Mouse (Mus musculus): Measurements from ENCODE around the gene Ano9. TPM values are rescaled to one million over a fixed set of nuclear protein-coding genes. Genes with fewer than 3 reads are reported as not detected.

The Ano9 gene
- 0.53 and 0.69 TPM in 2 replicates for polyA plus RNA-seq (2016; fragmentation: Nextera tagmentation; extraction: Ambion mirVana)

DNA sequence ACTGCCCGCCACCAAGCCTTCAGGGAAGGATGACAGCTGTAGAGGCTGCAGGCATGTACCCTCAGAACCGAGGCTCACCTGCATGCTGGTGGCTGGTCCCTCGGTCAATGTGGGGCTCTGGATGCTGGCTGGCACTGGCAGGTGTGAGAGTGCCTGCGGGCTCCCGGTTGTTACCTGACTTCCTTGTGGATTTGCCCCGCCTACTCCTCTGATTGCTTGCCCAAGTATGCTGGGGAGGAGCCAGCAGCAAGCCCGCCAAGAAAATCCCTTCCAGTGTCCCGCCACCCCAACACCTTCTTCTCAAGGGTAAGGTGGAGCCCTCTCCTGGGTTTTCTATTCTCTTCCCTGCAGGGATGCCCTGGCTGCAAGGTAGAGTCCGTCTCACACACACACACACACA, at the start of gene Ano9:
Gene Ano9 (minus strand): TSS at position 171 of the 400 bp plus-strand sequence.
- peak within 1 kb of the TSS; percentile 19 for H3K4me3 ChIP-seq
- H3K4me1 ChIP-seq: peaks cover 9% of the 10 kb centered on the region
- no peak within 1 kb of the TSS for H3K27ac ChIP-seq
- peaks cover 27% of the 10 kb centered on the region for H3K27me3 ChIP-seq (ENCODE audit: poor library complexity, severe bottlenecking)
- no peaks in the 10 kb centered on the region for H3K9me3 ChIP-seq
- no peak for DNase-seq (ENCODE audit: extremely low spot score, low spot score)
- WGBS: 10% methylated on average over 9 of the region's 9 CpGs
- H3K36me3 ChIP-seq (replicated peaks): no peaks in the 10 kb centered on the region

DNA sequence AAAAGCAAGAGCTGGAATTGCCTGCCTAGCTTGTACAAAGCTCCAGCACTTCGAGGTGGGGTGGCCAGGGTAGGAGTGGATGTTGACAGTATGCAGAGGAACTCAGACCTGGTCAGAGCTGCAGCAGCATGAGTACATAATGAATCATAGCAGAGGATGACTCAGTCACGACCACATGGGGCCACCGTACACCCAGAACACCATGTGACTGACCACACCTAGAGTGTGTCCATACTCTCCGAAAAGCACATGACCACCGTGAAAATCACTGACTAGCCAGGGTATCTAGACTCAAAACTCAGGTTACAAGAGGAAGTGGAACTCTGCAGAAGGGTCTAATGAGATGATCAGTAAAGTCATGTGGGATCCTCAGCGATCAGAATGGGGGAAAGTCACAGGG, 47.2 kb upstream of the Ano9 start:
- H3K27ac ChIP-seq: no peak overlapping the region
- H3K4me1 ChIP-seq: peaks cover 22% of the 10 kb centered on the region
- 0 out of 2 replicates have a peak, but pooled peaks cover 9% of the 10 kb centered on the region for H3K27me3 ChIP-seq (ENCODE audit: poor library complexity, severe bottlenecking)
- no peak for DNase-seq (ENCODE audit: extremely low spot score, low spot score)
- H3K4me3 ChIP-seq: no peak overlapping the region
- peaks cover 62% of the 10 kb centered on the region for H3K36me3 ChIP-seq (replicated peaks)
- no peaks in the 10 kb centered on the region for H3K9me3 ChIP-seq
- 86% methylated on average over 6 of the region's 6 CpGs for WGBS

DNA sequence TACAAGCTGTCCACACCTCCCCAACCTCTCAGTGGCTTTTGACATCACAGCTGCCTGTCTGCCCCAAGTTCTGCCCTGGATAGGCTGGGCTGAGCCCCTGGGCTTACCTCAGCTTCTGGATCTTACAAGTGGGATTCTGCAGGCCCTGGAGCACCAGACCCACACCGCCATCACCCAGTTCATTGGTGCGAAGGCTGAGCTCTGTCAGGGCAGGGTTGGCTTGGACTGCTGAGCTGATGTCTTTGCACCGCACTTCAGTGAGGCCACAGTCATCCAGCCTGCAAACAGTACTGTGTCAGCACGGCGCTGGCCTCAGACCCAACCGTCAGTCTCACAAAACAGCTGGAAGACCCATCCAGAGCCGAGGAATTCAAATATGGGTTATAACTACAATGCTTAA, 46.8 kb upstream of the Ano9 start:
- H3K9me3 ChIP-seq: no peaks in the 10 kb centered on the region
- H3K27ac ChIP-seq: no peak overlapping the region
- H3K4me1 ChIP-seq: peaks cover 22% of the 10 kb centered on the region
- H3K36me3 ChIP-seq (replicated peaks): peaks cover 66% of the 10 kb centered on the region
- no peak for DNase-seq (ENCODE audit: extremely low spot score, low spot score)
- 0 out of 2 replicates have a peak, but pooled peaks cover 5% of the 10 kb centered on the region for H3K27me3 ChIP-seq (ENCODE audit: poor library complexity, severe bottlenecking)
- 93% methylated on average over 7 of the region's 7 CpGs for WGBS
- H3K4me3 ChIP-seq: no peak overlapping the region

DNA sequence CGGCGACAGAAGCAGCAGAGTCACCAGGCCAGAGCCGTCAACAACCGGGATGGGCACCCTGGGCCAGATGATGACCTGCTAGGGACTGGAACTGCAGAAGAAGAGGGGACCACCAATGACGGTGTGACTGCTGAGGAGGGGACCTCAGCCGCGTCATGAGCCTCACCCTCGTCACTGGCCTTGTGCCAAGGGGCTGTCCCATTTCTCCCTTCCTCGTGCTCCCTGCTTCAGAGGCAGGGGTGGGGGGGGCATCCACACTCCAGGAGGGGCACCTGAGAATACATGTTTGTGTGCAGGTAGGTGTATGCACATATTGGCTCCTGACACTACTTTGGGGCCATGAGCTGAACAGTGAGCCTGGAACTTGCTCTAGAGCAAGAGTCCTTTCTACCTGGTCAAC, 37.8 kb upstream of the Ano9 start:
- Histone ChIP-seq H3K36me3 (replicated peaks) (peaks cover 90% of the 10 kb centered on the region), H3K4me1 (no peaks in the 10 kb centered on the region), H3K27ac (no peak overlapping the region), H3K9me3 (no peaks in the 10 kb centered on the region), H3K4me3 (no peak overlapping the region), H3K27me3 (ENCODE audit: poor library complexity, severe bottlenecking) (no peaks in the 10 kb centered on the region)
- 95% methylated on average over 9 of the region's 9 CpGs for WGBS
- no peak for DNase-seq (ENCODE audit: extremely low spot score, low spot score)

DNA sequence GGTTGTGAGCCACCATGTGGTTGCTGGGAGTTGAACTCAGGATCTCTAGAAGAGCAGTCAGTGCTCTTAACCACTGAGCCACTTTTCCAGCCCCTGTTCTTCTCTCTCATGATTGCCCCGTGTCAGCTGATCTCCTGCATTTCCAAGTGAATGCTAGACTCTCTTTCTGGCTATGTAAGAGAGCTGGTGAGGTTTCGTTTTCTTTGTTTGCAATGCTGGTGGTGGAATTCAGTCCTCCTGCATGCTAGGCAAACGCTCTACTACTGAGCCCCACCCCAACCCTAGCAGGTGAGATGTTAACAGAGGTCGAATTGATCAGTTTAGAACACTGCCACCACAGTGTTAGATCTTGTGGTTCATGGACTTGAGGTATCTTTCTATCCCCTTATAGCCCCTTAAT, 31.0 kb upstream of the Ano9 start:
- H3K27ac ChIP-seq: no peak overlapping the region
- DNase-seq (ENCODE audit: extremely low spot score, low spot score): no peak
- peaks cover 88% of the 10 kb centered on the region for H3K36me3 ChIP-seq (replicated peaks)
- no peaks in the 10 kb centered on the region for H3K27me3 ChIP-seq (ENCODE audit: poor library complexity, severe bottlenecking)
- 87% methylated on average over 4 of the region's 4 CpGs for WGBS
- H3K9me3 ChIP-seq: no peaks in the 10 kb centered on the region
- no peaks in the 10 kb centered on the region for H3K4me1 ChIP-seq
- no peak overlapping the region for H3K4me3 ChIP-seq

DNA sequence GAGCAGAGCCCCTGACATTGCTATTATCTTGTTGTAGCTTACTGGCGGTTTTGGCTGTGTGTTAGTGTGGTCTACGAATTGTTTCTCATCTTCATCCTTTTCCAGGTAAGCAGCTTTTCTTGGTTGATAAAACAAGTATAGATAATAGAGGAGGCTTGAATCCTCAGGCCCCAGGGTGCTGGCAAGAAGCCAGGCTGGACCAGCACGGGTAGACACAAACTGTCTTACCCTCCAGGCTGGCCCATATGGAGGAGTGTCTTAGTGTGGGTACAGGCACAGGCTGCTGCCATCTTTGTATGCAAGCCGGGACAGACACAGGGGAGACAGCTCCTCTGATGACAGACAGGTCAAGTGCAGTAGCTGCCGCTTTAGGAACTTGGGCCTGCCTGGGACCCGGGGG, 29.4 kb upstream of the Ano9 start:
- WGBS: 92% methylated on average over 6 of the region's 6 CpGs
- Histone ChIP-seq H3K4me3 (no peak overlapping the region), H3K4me1 (no peaks in the 10 kb centered on the region), H3K9me3 (no peaks in the 10 kb centered on the region), H3K27me3 (ENCODE audit: poor library complexity, severe bottlenecking) (no peaks in the 10 kb centered on the region), H3K27ac (no peak overlapping the region), H3K36me3 (replicated peaks) (peaks cover 88% of the 10 kb centered on the region)
- DNase-seq (ENCODE audit: extremely low spot score, low spot score): no peak

DNA sequence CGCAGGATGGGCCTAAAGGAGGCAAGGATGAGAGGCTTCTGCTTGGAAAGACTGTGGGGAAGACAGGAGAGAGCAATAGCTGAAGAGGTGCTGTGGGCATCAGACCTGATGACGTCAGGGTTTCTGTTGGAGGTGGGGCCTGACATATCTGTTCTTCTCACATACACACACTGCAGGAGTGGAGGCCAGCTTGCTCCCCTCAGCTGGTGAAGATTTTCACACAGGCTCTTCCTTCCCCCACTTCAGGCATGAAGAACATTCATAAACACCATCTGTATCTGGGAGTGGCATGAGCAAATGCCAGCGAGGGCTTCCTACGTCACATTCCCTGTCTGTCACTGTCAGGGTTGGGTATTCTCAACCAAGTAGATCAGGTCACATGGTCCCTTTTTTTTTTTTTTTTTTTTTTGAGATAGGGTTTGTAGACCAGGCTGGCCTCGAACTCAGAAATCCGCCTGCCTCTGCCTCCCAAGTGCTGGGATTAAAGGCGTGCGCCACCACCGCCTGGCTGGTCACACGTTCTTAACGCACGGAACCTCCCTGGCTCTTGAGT, 28.5 kb upstream of the Ano9 start:
- Histone ChIP-seq H3K27ac (no peak overlapping the region), H3K36me3 (replicated peaks) (peaks cover 82% of the 10 kb centered on the region), H3K4me1 (no peaks in the 10 kb centered on the region), H3K9me3 (no peaks in the 10 kb centered on the region), H3K27me3 (ENCODE audit: poor library complexity, severe bottlenecking) (no peaks in the 10 kb centered on the region), H3K4me3 (no peak overlapping the region)
- no peak for DNase-seq (ENCODE audit: extremely low spot score, low spot score)
- 95% methylated on average over 12 of the region's 12 CpGs for WGBS

DNA sequence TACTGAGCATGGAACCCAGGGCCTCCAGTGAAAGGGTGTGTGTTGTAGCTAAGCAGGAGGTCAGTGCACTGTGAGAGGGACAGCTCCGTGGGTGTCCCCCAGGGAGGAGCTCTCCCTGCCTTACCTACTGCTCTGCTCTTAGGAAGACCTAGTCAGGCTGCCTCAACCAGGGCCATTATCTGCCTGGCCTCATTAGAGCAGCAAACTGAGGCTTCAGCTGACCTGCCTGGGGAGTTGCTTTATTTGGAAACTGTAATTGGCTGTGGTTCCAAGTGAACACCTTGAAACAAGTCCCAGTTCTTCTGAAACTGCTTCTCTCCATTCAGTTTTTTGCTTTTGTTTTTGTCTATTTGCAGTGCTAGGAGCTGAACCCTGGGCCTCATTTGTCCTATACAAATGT, 27.8 kb upstream of the Ano9 start:
- no peaks in the 10 kb centered on the region for H3K27me3 ChIP-seq (ENCODE audit: poor library complexity, severe bottlenecking)
- WGBS: 68% methylated on average over 1 of the region's 1 CpGs
- no peak for DNase-seq (ENCODE audit: extremely low spot score, low spot score)
- no peak overlapping the region for H3K27ac ChIP-seq
- peaks cover 75% of the 10 kb centered on the region for H3K36me3 ChIP-seq (replicated peaks)
- no peak overlapping the region for H3K4me3 ChIP-seq
- H3K9me3 ChIP-seq: no peaks in the 10 kb centered on the region
- H3K4me1 ChIP-seq: no peaks in the 10 kb centered on the region

DNA sequence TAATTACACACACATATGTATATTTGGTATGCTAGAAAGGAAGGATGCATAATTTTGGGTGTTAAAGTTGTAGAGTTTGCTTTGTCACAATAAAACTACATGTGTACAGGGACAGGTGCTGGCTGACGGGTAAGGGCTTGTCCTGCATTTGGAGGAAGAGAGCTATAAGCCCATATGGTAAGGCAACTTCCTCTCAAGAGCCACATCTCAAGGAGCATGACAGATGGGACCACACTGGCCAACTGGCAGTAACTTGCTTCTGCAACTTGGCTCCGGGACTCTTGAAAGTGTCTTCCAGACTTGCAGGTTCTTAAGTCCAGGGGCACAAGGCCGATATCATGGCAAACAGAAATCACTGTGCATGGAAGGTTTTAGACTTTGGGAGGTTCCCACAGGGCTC, 27.0 kb upstream of the Ano9 start:
- WGBS: 93% methylated on average over 3 of the region's 3 CpGs

DNA sequence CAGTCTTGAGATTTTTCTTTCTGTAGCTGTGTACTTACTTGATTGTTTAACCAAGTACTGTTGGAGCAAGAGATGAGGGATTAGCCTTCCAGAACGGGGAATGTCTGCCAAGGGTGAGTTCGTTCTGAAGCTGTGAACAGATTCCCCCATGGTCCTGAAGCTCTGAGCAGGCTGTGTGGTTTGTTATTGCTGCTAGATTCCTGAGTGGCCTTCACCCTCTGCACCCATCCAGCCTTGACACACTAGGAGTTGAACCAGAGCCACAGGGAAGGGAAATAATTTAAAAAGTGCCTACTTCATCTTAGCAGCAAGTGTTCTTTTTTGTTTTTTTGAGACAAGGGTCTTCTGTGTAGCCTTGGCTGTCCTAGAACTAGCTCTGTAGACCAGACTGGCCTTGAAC, 26.3 kb upstream of the Ano9 start:
- Histone ChIP-seq H3K27ac (no peak overlapping the region), H3K4me3 (no peak overlapping the region), H3K4me1 (no peaks in the 10 kb centered on the region), H3K36me3 (replicated peaks) (peaks cover 86% of the 10 kb centered on the region), H3K9me3 (no peaks in the 10 kb centered on the region), H3K27me3 (ENCODE audit: poor library complexity, severe bottlenecking) (no peaks in the 10 kb centered on the region)
- no peak for DNase-seq (ENCODE audit: extremely low spot score, low spot score)
- WGBS: 91% methylated on average over 2 of the region's 2 CpGs

More for the DNA sequence above, 27.0 kb upstream of the Ano9 start:
- no peaks in the 10 kb centered on the region for H3K27me3 ChIP-seq (ENCODE audit: poor library complexity, severe bottlenecking)
- H3K4me1 ChIP-seq: no peaks in the 10 kb centered on the region
- H3K36me3 ChIP-seq (replicated peaks): peaks cover 82% of the 10 kb centered on the region
- no peak overlapping the region for H3K27ac ChIP-seq
- no peak for DNase-seq (ENCODE audit: extremely low spot score, low spot score)
- no peaks in the 10 kb centered on the region for H3K9me3 ChIP-seq
- H3K4me3 ChIP-seq: no peak overlapping the region

DNA sequence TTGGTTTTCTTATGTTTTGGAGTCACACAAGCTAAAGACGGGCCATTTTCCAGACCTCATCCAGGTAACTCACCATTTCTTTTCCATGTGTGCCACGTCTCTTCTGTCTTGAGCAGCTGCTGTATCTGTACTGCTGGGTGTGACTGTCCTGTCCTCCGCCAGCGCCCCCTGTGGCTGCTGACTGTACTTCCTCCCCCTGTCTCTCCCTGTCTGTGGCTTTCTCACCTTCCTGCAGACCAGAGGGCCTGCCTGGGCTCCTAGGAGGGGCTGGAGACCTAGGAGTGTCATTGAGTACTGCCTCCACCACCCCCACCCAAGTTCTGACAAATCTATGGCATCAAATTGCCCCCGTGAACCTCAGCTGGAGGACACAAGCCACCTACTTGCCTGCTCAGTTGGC, 25.5 kb upstream of the Ano9 start:
- WGBS: 55% methylated on average over 5 of the region's 5 CpGs
- no peak for DNase-seq (ENCODE audit: extremely low spot score, low spot score)
- Histone ChIP-seq H3K4me1 (no peaks in the 10 kb centered on the region), H3K36me3 (replicated peaks) (peaks cover 87% of the 10 kb centered on the region), H3K27me3 (ENCODE audit: poor library complexity, severe bottlenecking) (no peaks in the 10 kb centered on the region), H3K9me3 (no peaks in the 10 kb centered on the region), H3K27ac (no peak overlapping the region), H3K4me3 (no peak overlapping the region)

DNA sequence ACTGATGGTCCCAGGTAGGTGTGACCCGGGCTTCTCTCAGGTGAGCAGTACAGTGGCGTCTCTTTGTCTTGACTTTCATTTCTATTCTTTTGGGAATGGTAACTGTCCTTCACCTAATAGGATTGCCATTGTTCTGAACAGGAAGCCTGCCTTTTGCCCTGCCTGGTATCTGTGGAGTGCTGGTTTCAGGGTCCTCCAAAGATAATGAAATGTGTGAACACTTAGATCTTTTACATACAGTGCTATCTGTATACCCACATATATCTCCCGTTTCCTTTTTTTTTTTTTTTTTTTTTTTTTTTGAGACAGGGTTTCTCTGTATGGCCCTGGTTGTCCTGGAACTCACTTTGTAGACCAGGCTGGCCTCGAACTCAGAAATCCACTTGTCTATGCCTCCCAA, 23.7 kb upstream of the Ano9 start:
- no peak for DNase-seq (ENCODE audit: extremely low spot score, low spot score)
- H3K4me1 ChIP-seq: no peaks in the 10 kb centered on the region
- H3K9me3 ChIP-seq: no peaks in the 10 kb centered on the region
- H3K27me3 ChIP-seq (ENCODE audit: poor library complexity, severe bottlenecking): no peaks in the 10 kb centered on the region
- H3K4me3 ChIP-seq: no peak overlapping the region
- H3K36me3 ChIP-seq (replicated peaks): peaks cover 87% of the 10 kb centered on the region
- no peak overlapping the region for H3K27ac ChIP-seq
- WGBS: 90% methylated on average over 4 of the region's 4 CpGs

DNA sequence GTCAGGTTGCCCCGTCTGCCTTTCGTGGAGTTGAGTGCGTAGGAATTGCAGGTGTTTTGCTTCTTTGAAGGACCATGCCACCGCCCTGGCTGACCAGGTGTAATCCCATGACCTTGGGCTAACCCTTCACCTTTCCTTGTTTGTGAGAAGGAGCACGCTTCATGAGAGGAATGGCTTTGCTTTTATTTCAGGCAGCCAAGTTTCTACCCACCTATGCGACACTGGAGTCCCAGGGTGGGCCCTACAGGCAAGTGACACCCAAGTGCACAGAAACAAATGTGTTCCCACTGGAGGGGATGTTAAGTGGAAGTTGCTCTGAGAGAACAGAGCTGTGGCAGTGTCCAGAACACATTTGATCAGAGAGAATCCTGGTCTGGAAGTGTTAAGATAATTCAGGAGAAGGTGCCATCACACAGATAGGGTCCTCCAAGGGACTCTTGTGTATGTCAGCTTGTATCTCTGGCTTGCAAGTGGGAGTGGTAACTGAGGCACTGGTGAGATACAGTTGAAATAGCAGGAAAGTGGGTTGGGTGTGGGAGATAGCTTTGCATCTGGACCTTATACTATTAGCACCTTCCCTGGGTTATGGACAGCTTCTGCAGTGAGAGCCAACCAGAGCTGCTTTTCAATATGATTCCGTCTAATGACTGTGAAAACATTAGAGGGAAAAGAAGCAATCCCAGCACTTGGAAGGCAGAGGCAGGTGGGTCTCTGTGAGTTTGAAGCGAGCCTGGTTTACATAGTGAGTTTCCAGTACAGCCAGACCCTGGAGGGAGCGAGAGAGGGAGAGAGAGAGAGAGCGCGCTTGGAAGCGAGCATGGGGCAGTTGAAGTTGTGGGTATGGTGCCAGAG, 14.5 kb upstream of the Ano9 start:
- Histone ChIP-seq H3K36me3 (replicated peaks) (peaks cover 29% of the 10 kb centered on the region), H3K4me3 (peak overlapping the region; percentile 87), H3K27me3 (ENCODE audit: poor library complexity, severe bottlenecking) (no peaks in the 10 kb centered on the region), H3K4me1 (peaks cover 24% of the 10 kb centered on the region), H3K27ac (peak overlapping the region; percentile 93), H3K9me3 (no peaks in the 10 kb centered on the region)
- DNase-seq (ENCODE audit: extremely low spot score, low spot score): no peak
- 57% methylated on average over 12 of the region's 12 CpGs for WGBS

Measured in forebrain, embryonic 10.5 days (tissue).